Mouse (Mus musculus): ENCODE data around the gene Eif4a2.

GRCm38 (mm10) chr16:23109350-23110280, 2.4 kb downstream of the Eif4a2 start:
- TF ChIP-seq CTCF (conservative IDR thresholded peaks at IDR 0.05; ENCODE audit: insufficient read depth, insufficient read length, low read depth, low read length) (no peak), POLR2A (IDR thresholded peaks at IDR 0.05; ENCODE audit: low read depth, low read length) (no peak)
